Mouse (Mus musculus): ENCODE data around the gene Zdhhc1.

- TF ChIP-seq CTCF (IDR thresholded peaks at IDR 0.05) (no peak), POLR2A (IDR thresholded peaks at IDR 0.05; ENCODE audit: insufficient read depth, low read depth, low read length) (no peak)
Observed at GRCm38 (mm10) chr8:105446127-105446552, 50.6 kb downstream of the Zdhhc1 start.
